Mouse (Mus musculus) myocyte (in vitro differentiated cells): ENCODE data around the gene Srrt. TPM values are rescaled to one million over a fixed set of nuclear protein-coding genes. Genes with fewer than 3 reads are reported as not detected.

Source experiments
- H3K27me3 ChIP-seq: one replicate; pipeline ENCODE4 v1.6.1; 2011; ENCODE audit not compliant: control insufficient read depth, insufficient read depth, insufficient read length
- H3K36me3 ChIP-seq: one replicate; pipeline ENCODE4 v1.6.1; 2011; ENCODE audit not compliant: control insufficient read depth, insufficient read depth
- H3K4me2 ChIP-seq: one replicate; pipeline ENCODE4 v1.6.1; 2011; ENCODE audit warnings: low read depth, control low read depth
- H3K4me3 ChIP-seq: one replicate; pipeline ENCODE4 v1.5.1; 2011; ENCODE audit warnings: mild to moderate bottlenecking, control low read depth, moderate library complexity
- H3K79me2 ChIP-seq: one replicate; pipeline ENCODE4 v1.6.1; 2011; ENCODE audit not compliant: control insufficient read depth, insufficient read depth
- H3ac ChIP-seq: one replicate; pipeline ENCODE4 v1.6.1; 2011; ENCODE audit not compliant: control insufficient read depth, insufficient read length
- CEBPB ChIP-seq: IDR thresholded peaks from 2 replicates; pipeline ENCODE4 v1.6.1; 2011; ENCODE audit warnings: mild to moderate bottlenecking, moderate library complexity; ENCODE audit not compliant: poor library complexity, insufficient read depth, severe bottlenecking
- E2F4 ChIP-seq: IDR thresholded peaks from one replicate; pipeline ENCODE4 v1.6.1; 2011; ENCODE audit warnings: mild to moderate bottlenecking, control low read depth, moderate library complexity; ENCODE audit not compliant: insufficient read depth
- MAX ChIP-seq: IDR thresholded peaks from one replicate; pipeline ENCODE4 v1.6.1; 2011; ENCODE audit warnings: low read depth, mild to moderate bottlenecking, control low read depth
- MYOD1 ChIP-seq, 3 experiments: IDR thresholded peaks; one replicate each; pipeline ENCODE4 v1.6.1; 2011; ENCODE audit warnings: control low read depth in 2 of 3, low read depth in 2 of 3, mild to moderate bottlenecking in 2 of 3, moderate library complexity in 1 of 3; ENCODE audit not compliant: insufficient read length in 2 of 3, control insufficient read depth in 1 of 3
- MYOG ChIP-seq, 3 experiments: IDR thresholded peaks; one replicate each; pipeline ENCODE4 v1.6.1; 2011; ENCODE audit warnings: control low read depth in 2 of 3, low read depth in 2 of 3, mild to moderate bottlenecking in 2 of 3; ENCODE audit not compliant: insufficient read length in 2 of 3, control insufficient read depth in 1 of 3, insufficient read depth in 1 of 3
- POLR2A ChIP-seq: IDR thresholded peaks from one replicate; pipeline ENCODE4 v1.6.1; 2011; ENCODE audit warnings: low read depth, mild to moderate bottlenecking, control low read depth, moderate library complexity; ENCODE audit not compliant: insufficient read length
- POLR2AphosphoS2 ChIP-seq: IDR thresholded peaks from one replicate; pipeline ENCODE4 v1.6.1; 2011; ENCODE audit warnings: low read depth, control low read depth; ENCODE audit not compliant: insufficient read length
- REST ChIP-seq: IDR thresholded peaks from one replicate; pipeline ENCODE4 v1.6.1; 2011; ENCODE audit warnings: mild to moderate bottlenecking, control low read depth, moderate library complexity; ENCODE audit not compliant: insufficient read depth, insufficient read length
- SRF ChIP-seq: IDR thresholded peaks from one replicate; pipeline ENCODE4 v1.6.1; 2011; ENCODE audit warnings: low read depth; ENCODE audit not compliant: control insufficient read depth, insufficient read length
- TCF12 ChIP-seq: IDR thresholded peaks from one replicate; pipeline ENCODE4 v1.6.1; 2011; ENCODE audit warnings: mild to moderate bottlenecking, control low read depth; ENCODE audit not compliant: poor library complexity, insufficient read depth, severe bottlenecking
- TCF3 ChIP-seq: IDR thresholded peaks from one replicate; pipeline ENCODE4 v1.6.1; 2011; ENCODE audit warnings: low read depth, control low read depth; ENCODE audit not compliant: insufficient read length
- USF1 ChIP-seq: IDR thresholded peaks from one replicate; pipeline ENCODE4 v1.6.1; 2011; ENCODE audit warnings: low read depth, mild to moderate bottlenecking, control low read depth, moderate library complexity
- polyA plus RNA-seq: library from polyadenylated mRNA; unstranded; fragments of >200 nt; fragmentation: generic; extraction: Trizol; gene quantifications from one replicate; pipeline ENCODE4 v1.2.1, GENCODE M21; 2012; ENCODE audit warnings: missing spikeins

The Srrt gene
- polyA plus RNA-seq, 1 experiment = 59.0 TPM

DNA sequence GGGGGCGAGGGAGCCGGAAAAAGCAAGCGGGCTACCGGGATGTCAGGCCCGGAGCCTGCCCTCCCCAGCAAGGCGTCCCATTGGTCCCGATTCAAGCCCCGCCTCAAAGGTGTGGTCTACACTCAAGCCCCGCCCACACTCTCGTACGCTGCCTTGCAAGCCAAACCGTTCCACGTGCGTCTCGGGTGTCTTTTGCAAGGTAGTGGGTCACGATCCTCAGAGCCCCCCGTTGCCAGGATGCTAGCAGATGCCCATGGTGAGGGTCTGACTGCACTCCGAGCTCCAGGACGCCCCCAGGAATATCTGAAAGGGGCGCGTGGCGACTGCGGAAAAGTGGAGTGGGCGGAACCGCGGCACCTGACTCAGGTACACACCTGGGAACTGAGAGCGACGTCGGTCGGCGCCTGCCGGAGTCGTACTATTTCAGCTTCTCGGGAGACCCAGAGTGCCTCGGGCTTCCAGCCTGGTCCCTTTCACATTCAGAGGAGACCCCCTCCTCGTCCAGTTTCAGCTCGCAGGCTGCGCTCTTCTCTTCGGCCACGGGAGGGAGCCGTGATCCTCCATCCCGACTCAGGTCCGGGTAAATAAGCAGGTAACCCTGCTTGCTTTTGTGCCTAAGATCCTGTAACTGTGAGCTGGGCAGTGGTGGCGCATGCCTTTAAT is 26.2 kb upstream of the Srrt start, which contains the start of gene Slc12a9:
Gene Slc12a9 (minus strand): TSS at position 86 of the 663 bp plus-strand sequence.
- H3K27me3 ChIP-seq = no peaks in the 10 kb centered on the region
- H3K36me3 ChIP-seq = no peaks in the 10 kb centered on the region
- no peak for TF ChIP-seq REST
- peak; percentile 42 for TF ChIP-seq POLR2A
- TF ChIP-seq POLR2AphosphoS2 = peak; percentile 75
- no peaks in the 10 kb centered on the region for H3K79me2 ChIP-seq
- H3K4me3 ChIP-seq = peak within 1 kb of the TSS; percentile 45
- peak within 1 kb of the TSS; percentile 96 for H3K4me2 ChIP-seq
- no peak within 1 kb of the TSS for H3ac ChIP-seq

DNA sequence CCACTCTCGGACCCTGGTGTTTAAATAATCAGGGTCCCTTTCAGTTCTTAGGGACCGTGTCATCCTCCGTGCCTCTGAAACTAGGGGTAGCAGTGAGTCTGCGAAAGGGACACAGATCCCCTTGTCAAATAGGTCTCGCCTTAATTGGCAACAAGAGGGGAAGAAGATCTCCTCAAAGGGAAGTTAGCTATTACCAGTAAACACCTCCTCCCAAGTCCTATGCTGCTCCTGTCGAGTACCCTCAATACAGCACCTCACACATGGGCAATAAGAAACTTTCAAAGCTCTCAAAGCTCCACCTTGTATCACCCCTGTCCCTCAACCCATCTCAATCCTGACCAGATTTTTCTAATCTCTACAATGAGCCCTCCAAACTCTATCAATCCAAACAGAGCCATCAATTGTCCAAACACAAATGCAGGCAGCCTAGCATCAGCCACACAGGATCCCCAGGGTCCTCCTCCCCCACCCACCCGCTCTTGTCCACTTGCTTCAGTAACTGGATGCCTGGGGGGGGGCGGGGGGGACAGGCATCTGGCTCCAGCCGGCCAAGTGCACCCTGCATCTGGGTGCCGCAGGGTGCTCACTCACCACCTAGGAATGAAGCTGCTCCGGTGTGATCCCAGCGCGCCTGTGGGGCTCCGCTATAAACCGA is 25.5 kb upstream of the Srrt start:
- Histone ChIP-seq H3ac (no peak overlapping the region), H3K79me2 (no peaks in the 10 kb centered on the region), H3K27me3 (no peaks in the 10 kb centered on the region), H3K4me2 (peak overlapping the region; percentile 96), H3K36me3 (no peaks in the 10 kb centered on the region), H3K4me3 (peak overlapping the region; percentile 45)
- no peak for TF ChIP-seq TCF12
- TF ChIP-seq REST = no peak
- no peak for TF ChIP-seq MAX
- TF ChIP-seq USF1 = no peak
- no peak for TF ChIP-seq MYOD1 (IDR thresholded peaks at IDR 0.05; ENCODE audit: control insufficient read depth in 1 of 3, insufficient read length in 2 of 3, low read depth in 2 of 3)
- TF ChIP-seq E2F4 = no peak
- no peak for TF ChIP-seq POLR2AphosphoS2
- no peak for TF ChIP-seq SRF

DNA sequence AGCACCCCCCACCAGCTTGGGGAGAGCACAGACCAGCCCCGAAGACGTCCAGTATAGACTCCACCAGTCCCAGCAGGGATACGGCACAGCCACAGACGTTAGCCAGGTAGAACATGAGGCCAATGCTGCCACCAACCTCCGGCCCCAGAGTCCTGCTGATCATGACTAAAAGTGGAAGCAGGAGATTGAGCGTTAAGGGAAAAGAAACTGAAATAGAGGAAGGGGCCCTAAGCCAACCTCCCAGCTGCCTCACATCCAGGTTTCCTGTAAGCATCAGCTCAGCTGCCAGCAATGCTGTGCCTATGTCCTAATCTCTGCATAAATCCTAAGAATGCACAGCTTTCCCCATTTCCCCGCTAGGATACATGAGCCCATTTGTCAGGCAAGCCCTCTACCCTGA is 23.4 kb upstream of the Srrt start:
- TF ChIP-seq POLR2AphosphoS2 (no peak), TCF3 (no peak), MYOG (IDR thresholded peaks at IDR 0.05; ENCODE audit: control insufficient read depth in 1 of 3, insufficient read depth in 1 of 3, insufficient read length in 2 of 3, low read depth in 2 of 3) (no peak), MYOD1 (IDR thresholded peaks at IDR 0.05; ENCODE audit: control insufficient read depth in 1 of 3, insufficient read length in 2 of 3, low read depth in 2 of 3) (no peak), POLR2A (no peak), TCF12 (no peak), E2F4 (no peak)

DNA sequence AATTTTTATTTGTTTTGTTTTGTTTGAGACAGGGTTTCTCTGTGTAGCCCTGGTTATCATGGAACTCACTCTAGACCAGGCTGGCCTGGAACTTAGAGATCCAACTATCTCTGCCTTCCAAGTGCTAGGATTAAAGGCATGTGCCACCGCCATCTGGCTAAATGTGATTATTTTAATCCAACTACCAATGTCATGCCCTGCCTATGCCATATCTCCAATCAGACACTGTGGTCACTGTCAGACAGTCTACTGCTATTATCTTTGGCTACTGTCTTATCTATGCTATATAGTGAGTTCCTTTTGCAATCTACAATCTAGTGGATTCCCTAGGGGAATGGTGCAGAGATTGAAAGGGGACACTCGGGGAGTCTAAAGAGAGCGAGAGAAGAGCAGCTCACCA is 13.5 kb upstream of the Srrt start:
- no peaks in the 10 kb centered on the region for H3K79me2 ChIP-seq
- H3K4me2 ChIP-seq = no peak overlapping the region
- peaks cover 8% of the 10 kb centered on the region for H3K36me3 ChIP-seq
- H3K27me3 ChIP-seq = no peaks in the 10 kb centered on the region
- no peak overlapping the region for H3K4me3 ChIP-seq
- no peak for TF ChIP-seq MYOD1 (IDR thresholded peaks at IDR 0.05; ENCODE audit: control insufficient read depth in 1 of 3, insufficient read length in 2 of 3, low read depth in 2 of 3)
- no peak for TF ChIP-seq CEBPB
- TF ChIP-seq TCF3 = no peak
- TF ChIP-seq E2F4 = no peak
- TF ChIP-seq POLR2A = no peak
- no peak for TF ChIP-seq TCF12
- TF ChIP-seq MAX = no peak
- no peak for TF ChIP-seq MYOG (IDR thresholded peaks at IDR 0.05; ENCODE audit: control insufficient read depth in 1 of 3, insufficient read depth in 1 of 3, insufficient read length in 2 of 3, low read depth in 2 of 3)
- no peak for TF ChIP-seq USF1
- TF ChIP-seq REST = no peak
- TF ChIP-seq POLR2AphosphoS2 = no peak
- H3ac ChIP-seq = no peak overlapping the region

More for the DNA sequence above, 23.4 kb upstream of the Srrt start:
- Histone ChIP-seq H3ac (no peak overlapping the region), H3K36me3 (no peaks in the 10 kb centered on the region), H3K79me2 (no peaks in the 10 kb centered on the region), H3K27me3 (no peaks in the 10 kb centered on the region), H3K4me2 (no peak overlapping the region), H3K4me3 (no peak overlapping the region)

- peaks cover 8% of the 10 kb centered on the region for H3K36me3 ChIP-seq
Observed at GRCm38 (mm10) chr5:137318570-137318969, 11.1 kb upstream of the Srrt start.

More at GRCm38 (mm10) chr5:137318570-137318969, 11.1 kb upstream of the Srrt start:
- no peak overlapping the region for H3K4me3 ChIP-seq
- peaks cover 5% of the 10 kb centered on the region for H3K79me2 ChIP-seq
- no peaks in the 10 kb centered on the region for H3K27me3 ChIP-seq
- no peak overlapping the region for H3ac ChIP-seq
- no peak overlapping the region for H3K4me2 ChIP-seq
- no peak for TF ChIP-seq POLR2A
